Comparison of ENCODE assay signal across 8 mouse cellular contexts in the genomic region with DNA sequence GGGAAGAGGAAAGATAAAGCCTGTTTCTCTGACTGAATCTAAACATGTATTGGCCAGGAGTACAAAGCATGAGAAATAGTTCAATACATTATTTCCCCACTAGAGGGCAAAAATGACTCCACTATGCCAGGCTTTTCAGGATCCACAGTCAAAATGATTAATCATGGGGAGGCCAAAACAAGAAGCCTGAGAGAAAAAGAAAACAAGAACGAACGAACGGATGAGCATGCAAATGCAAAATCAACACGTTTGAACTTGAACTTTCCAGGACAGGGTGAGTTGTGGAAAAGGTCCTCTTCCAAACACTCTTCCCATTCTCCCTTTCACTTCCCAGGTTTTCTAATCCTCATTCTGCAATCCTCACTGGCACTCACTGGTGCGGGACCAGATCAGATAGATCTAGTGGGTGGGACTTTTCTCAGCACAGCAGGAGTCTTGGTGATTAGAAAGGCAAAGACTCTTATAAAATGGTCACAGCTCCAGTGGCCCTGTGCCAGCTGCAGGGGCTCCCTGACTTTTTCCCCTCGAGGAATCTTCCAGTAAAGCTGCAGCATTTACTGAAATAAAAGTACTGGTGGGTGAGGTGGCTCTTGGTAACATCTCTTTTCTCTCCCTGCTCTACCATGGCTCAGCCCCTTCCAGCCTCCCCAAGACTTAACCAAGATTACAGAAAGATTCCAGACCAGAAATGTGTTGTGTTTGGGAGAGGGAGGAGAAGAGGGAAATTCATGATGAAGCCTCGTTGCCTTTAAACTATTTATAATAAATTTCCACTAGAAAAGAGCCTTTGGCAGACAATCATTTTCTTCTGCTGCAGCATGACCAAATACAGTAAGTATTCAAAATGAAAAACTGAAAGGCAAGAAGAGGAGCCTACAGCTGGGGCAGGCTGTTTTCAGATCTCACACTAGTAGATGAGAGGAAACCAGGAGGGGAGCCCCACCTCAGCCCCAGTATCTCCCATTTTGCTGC.
DNase-seq lines count a peak whose midpoint lies in the region; ATAC-seq and TF ChIP-seq lines count a peak whose summit lies in the region.

No protein-coding gene starts in this region.

- peak overlapping the region; percentile 15; the same call in 1 of the 2 replicates for H3K4me2 ChIP-seq in intestine, embryonic 15.5 days (replicated peaks)

- CTCF ChIA-PET in Patski (lab: Charles Lee) = interaction anchor here (0.9 kb wide), 1 partner anchor 489 kb away, joined by 5 read pairs; no protein-coding TSS in a partner anchor

- TF ChIP-seq POLR2A in lung, adult 2 months (IDR thresholded peaks at IDR 0.05; ENCODE audit: borderline replicate concordance, extremely low read depth, low read depth, low read length) = no peak

- H3K4me3 ChIP-seq in intestine, embryonic 15.5 days (replicated peaks) = no peak overlapping the region
- H3K4me3 ChIP-seq in lung, adult 2 months (replicated peaks; ENCODE audit: extremely low read depth, low read depth, low read length) = no peak overlapping the region

- no peaks in the 10 kb centered on the region for H3K36me3 ChIP-seq in intestine, embryonic 15.5 days

- no peaks in the 10 kb centered on the region for H3K9me3 ChIP-seq in intestine, embryonic 15.5 days

- POLR2A ChIA-PET in Patski (lab: Charles Lee) = no interaction called here

- no peaks in the 10 kb centered on the region for H3K4me1 ChIP-seq in intestine, embryonic 15.5 days (replicated peaks)
- no peaks in the 10 kb centered on the region; the same call in 1 of the 2 replicates for H3K4me1 ChIP-seq in lung, adult 2 months (ENCODE audit: control insufficient read depth, insufficient read depth, low read length)

- WGBS in intestine, embryonic 15.5 days = 7% methylated on average over 7 of the region's 7 CpGs
- WGBS in lung, adult 2 months = 12% methylated on average over 7 of the region's 7 CpGs

- H3K9ac ChIP-seq in intestine, embryonic 15.5 days = no peak overlapping the region

- peak overlapping the region; percentile 73 for H3K27ac ChIP-seq in intestine, embryonic 15.5 days

- TF ChIP-seq CTCF in Patski (IDR thresholded peaks at IDR 0.05) = peak; percentile 63
- TF ChIP-seq CTCF in lung, adult 2 months (IDR thresholded peaks at IDR 0.05; ENCODE audit: insufficient read depth, low read length) = no peak

- ATAC-seq in Patski = peak; percentile 86
- peak; percentile 82 for ATAC-seq in intestine, embryonic 15.5 days

- in situ Hi-C loops in Patski (cut with MboI; ENCODE audit: low pct_unique_long_range_greater_than_20kb) = loop anchor here (5.0 to 25.0 kb wide), 2 partner anchors 222 to 492 kb away; a partner anchor contains a TSS

- DNase-seq in 3134 (ENCODE audit: extremely low read depth, insufficient read length, low spot score) = peak; percentile 60
- no peak for DNase-seq in Patski (ENCODE audit: low read depth, low spot score)
- peak; percentile 25 to 36 for DNase-seq in cerebellum, postnatal 36 days
- DNase-seq in gonadal fat pad, adult 2 months (ENCODE audit: low read depth) = peak; percentile 63
- peak; percentile 15 for DNase-seq in lung, adult 2 months
- DNase-seq in ovary, postnatal 10 days (ENCODE audit: low spot score) = peak; percentile 7
- no peak for DNase-seq in yolk sac, embryonic 10.5 days (ENCODE audit: low spot score)

- H3K27me3 ChIP-seq in Patski = no peaks in the 10 kb centered on the region
- no peaks in the 10 kb centered on the region for H3K27me3 ChIP-seq in intestine, embryonic 15.5 days (replicated peaks)

Comparison
In these comparisons a context has a peak if more than half of its experiments do, and no peak if none do; other contexts are left out.
1. DNase-seq: peak in 3134 (single experiment), cerebellum, postnatal 36 days (2 of 2), gonadal fat pad, adult 2 months (single experiment), lung, adult 2 months (single experiment) and ovary, postnatal 10 days (single experiment); none in Patski (single experiment) and yolk sac, embryonic 10.5 days (single experiment).